Mouse (Mus musculus) myocyte (in vitro differentiated cells): ENCODE data around the gene Kcnh7. TPM values are rescaled to one million over a fixed set of nuclear protein-coding genes. Genes with fewer than 3 reads are reported as not detected.

ENCODE experiments used
- H3K27me3 ChIP-seq: one replicate; pipeline ENCODE4 v1.6.1; 2011; ENCODE audit not compliant: control insufficient read depth, insufficient read depth, insufficient read length
- H3K36me3 ChIP-seq: one replicate; pipeline ENCODE4 v1.6.1; 2011; ENCODE audit not compliant: control insufficient read depth, insufficient read depth
- H3K4me2 ChIP-seq: one replicate; pipeline ENCODE4 v1.6.1; 2011; ENCODE audit warnings: low read depth, control low read depth
- H3K4me3 ChIP-seq: one replicate; pipeline ENCODE4 v1.5.1; 2011; ENCODE audit warnings: mild to moderate bottlenecking, control low read depth, moderate library complexity
- H3K79me2 ChIP-seq: one replicate; pipeline ENCODE4 v1.6.1; 2011; ENCODE audit not compliant: control insufficient read depth, insufficient read depth
- H3ac ChIP-seq: one replicate; pipeline ENCODE4 v1.6.1; 2011; ENCODE audit not compliant: control insufficient read depth, insufficient read length
- CEBPB ChIP-seq: IDR thresholded peaks from 2 replicates; pipeline ENCODE4 v1.6.1; 2011; ENCODE audit warnings: mild to moderate bottlenecking, moderate library complexity; ENCODE audit not compliant: poor library complexity, insufficient read depth, severe bottlenecking
- E2F4 ChIP-seq: IDR thresholded peaks from one replicate; pipeline ENCODE4 v1.6.1; 2011; ENCODE audit warnings: mild to moderate bottlenecking, control low read depth, moderate library complexity; ENCODE audit not compliant: insufficient read depth
- MAX ChIP-seq: IDR thresholded peaks from one replicate; pipeline ENCODE4 v1.6.1; 2011; ENCODE audit warnings: low read depth, mild to moderate bottlenecking, control low read depth
- MYOD1 ChIP-seq, 3 experiments: IDR thresholded peaks; one replicate each; pipeline ENCODE4 v1.6.1; 2011; ENCODE audit warnings: control low read depth in 2 of 3, low read depth in 2 of 3, mild to moderate bottlenecking in 2 of 3, moderate library complexity in 1 of 3; ENCODE audit not compliant: insufficient read length in 2 of 3, control insufficient read depth in 1 of 3
- MYOG ChIP-seq, 3 experiments: IDR thresholded peaks; one replicate each; pipeline ENCODE4 v1.6.1; 2011; ENCODE audit warnings: control low read depth in 2 of 3, low read depth in 2 of 3, mild to moderate bottlenecking in 2 of 3; ENCODE audit not compliant: insufficient read length in 2 of 3, control insufficient read depth in 1 of 3, insufficient read depth in 1 of 3
- POLR2A ChIP-seq: IDR thresholded peaks from one replicate; pipeline ENCODE4 v1.6.1; 2011; ENCODE audit warnings: low read depth, mild to moderate bottlenecking, control low read depth, moderate library complexity; ENCODE audit not compliant: insufficient read length
- POLR2AphosphoS2 ChIP-seq: IDR thresholded peaks from one replicate; pipeline ENCODE4 v1.6.1; 2011; ENCODE audit warnings: low read depth, control low read depth; ENCODE audit not compliant: insufficient read length
- REST ChIP-seq: IDR thresholded peaks from one replicate; pipeline ENCODE4 v1.6.1; 2011; ENCODE audit warnings: mild to moderate bottlenecking, control low read depth, moderate library complexity; ENCODE audit not compliant: insufficient read depth, insufficient read length
- SRF ChIP-seq: IDR thresholded peaks from one replicate; pipeline ENCODE4 v1.6.1; 2011; ENCODE audit warnings: low read depth; ENCODE audit not compliant: control insufficient read depth, insufficient read length
- TCF12 ChIP-seq: IDR thresholded peaks from one replicate; pipeline ENCODE4 v1.6.1; 2011; ENCODE audit warnings: mild to moderate bottlenecking, control low read depth; ENCODE audit not compliant: poor library complexity, insufficient read depth, severe bottlenecking
- TCF3 ChIP-seq: IDR thresholded peaks from one replicate; pipeline ENCODE4 v1.6.1; 2011; ENCODE audit warnings: low read depth, control low read depth; ENCODE audit not compliant: insufficient read length
- USF1 ChIP-seq: IDR thresholded peaks from one replicate; pipeline ENCODE4 v1.6.1; 2011; ENCODE audit warnings: low read depth, mild to moderate bottlenecking, control low read depth, moderate library complexity
- polyA plus RNA-seq: library from polyadenylated mRNA; unstranded; fragments of >200 nt; fragmentation: generic; extraction: Trizol; gene quantifications from one replicate; pipeline ENCODE4 v1.2.1, GENCODE M21; 2012; ENCODE audit warnings: missing spikeins

The Kcnh7 gene
- polyA plus RNA-seq, 1 experiment, result 0.02 TPM

GRCm38 (mm10) chr2:63002784-63003183 is 181.3 kb downstream of the Kcnh7 start:
- Histone ChIP-seq H3K27me3 (no peaks in the 10 kb centered on the region), H3ac (no peak overlapping the region), H3K4me3 (no peak overlapping the region), H3K4me2 (no peak overlapping the region), H3K79me2 (no peaks in the 10 kb centered on the region), H3K36me3 (no peaks in the 10 kb centered on the region)
- TF ChIP-seq MYOD1 (IDR thresholded peaks at IDR 0.05; ENCODE audit: control insufficient read depth in 1 of 3, insufficient read length in 2 of 3, low read depth in 2 of 3) (no peak), POLR2A (no peak), TCF3 (no peak), MAX (no peak), USF1 (no peak), CEBPB (no peak), POLR2AphosphoS2 (no peak), SRF (no peak), MYOG (IDR thresholded peaks at IDR 0.05; ENCODE audit: control insufficient read depth in 1 of 3, insufficient read depth in 1 of 3, insufficient read length in 2 of 3, low read depth in 2 of 3) (no peak), E2F4 (no peak), TCF12 (no peak), REST (no peak)

- H3K4me2 ChIP-seq, result no peak overlapping the region
- TF ChIP-seq REST (no peak), TCF12 (no peak), E2F4 (no peak), MYOD1 (IDR thresholded peaks at IDR 0.05; ENCODE audit: control insufficient read depth in 1 of 3, insufficient read length in 2 of 3, low read depth in 2 of 3) (no peak), POLR2AphosphoS2 (no peak), CEBPB (no peak), TCF3 (no peak), POLR2A (no peak), USF1 (no peak), MAX (no peak), SRF (no peak), MYOG (IDR thresholded peaks at IDR 0.05; ENCODE audit: control insufficient read depth in 1 of 3, insufficient read depth in 1 of 3, insufficient read length in 2 of 3, low read depth in 2 of 3) (no peak)
- no peak overlapping the region for H3K4me3 ChIP-seq
- no peaks in the 10 kb centered on the region for H3K79me2 ChIP-seq
- H3K27me3 ChIP-seq, result no peaks in the 10 kb centered on the region
- H3K36me3 ChIP-seq, result no peaks in the 10 kb centered on the region
- H3ac ChIP-seq, result no peak overlapping the region
These were observed 186.4 kb downstream of the Kcnh7 start for GRCm38 (mm10) chr2:62997692-62998091.

- Histone ChIP-seq H3K79me2 (no peaks in the 10 kb centered on the region), H3K27me3 (no peaks in the 10 kb centered on the region), H3K36me3 (no peaks in the 10 kb centered on the region), H3ac (no peak overlapping the region), H3K4me2 (no peak overlapping the region), H3K4me3 (no peak overlapping the region)
- TF ChIP-seq POLR2AphosphoS2 (no peak), USF1 (no peak), SRF (no peak), MAX (no peak), E2F4 (no peak), POLR2A (no peak), CEBPB (no peak), MYOG (IDR thresholded peaks at IDR 0.05; ENCODE audit: control insufficient read depth in 1 of 3, insufficient read depth in 1 of 3, insufficient read length in 2 of 3, low read depth in 2 of 3) (no peak), MYOD1 (IDR thresholded peaks at IDR 0.05; ENCODE audit: control insufficient read depth in 1 of 3, insufficient read length in 2 of 3, low read depth in 2 of 3) (no peak), TCF12 (no peak), REST (no peak), TCF3 (no peak)
These were observed 195.5 kb downstream of the Kcnh7 start for GRCm38 (mm10) chr2:62988616-62989015.

- H3K4me2 ChIP-seq, result no peak overlapping the region
- H3K4me3 ChIP-seq, result no peak overlapping the region
- no peaks in the 10 kb centered on the region for H3K36me3 ChIP-seq
- TF ChIP-seq POLR2AphosphoS2, result no peak
- no peak for TF ChIP-seq POLR2A
- TF ChIP-seq SRF, result no peak
- TF ChIP-seq MYOD1 (IDR thresholded peaks at IDR 0.05; ENCODE audit: control insufficient read depth in 1 of 3, insufficient read length in 2 of 3, low read depth in 2 of 3), result no peak
- TF ChIP-seq CEBPB, result no peak
- TF ChIP-seq TCF12, result no peak
- TF ChIP-seq MYOG (IDR thresholded peaks at IDR 0.05; ENCODE audit: control insufficient read depth in 1 of 3, insufficient read depth in 1 of 3, insufficient read length in 2 of 3, low read depth in 2 of 3), result no peak
- TF ChIP-seq MAX, result no peak
- TF ChIP-seq TCF3, result no peak
- no peaks in the 10 kb centered on the region for H3K27me3 ChIP-seq
- H3K79me2 ChIP-seq, result no peaks in the 10 kb centered on the region
- no peak overlapping the region for H3ac ChIP-seq
These were observed 200.2 kb downstream of the Kcnh7 start for GRCm38 (mm10) chr2:62983936-62984335.
